Mouse (Mus musculus) liver, postnatal 0 days (tissue): ENCODE measurements around the gene Olfr108.

ENCODE experiments used
- CTCF ChIP-seq: sonication (generic); IDR thresholded peaks from 2 replicates; pipeline ENCODE4 v1.5.1; 2016; ENCODE audit warnings: antibody characterized with exemption, low read depth
- EP300 ChIP-seq: IDR thresholded peaks from 2 replicates; pipeline ENCODE4 v1.6.1; 2016; ENCODE audit warnings: antibody characterized with exemption, low read depth, mild to moderate bottlenecking

DNA sequence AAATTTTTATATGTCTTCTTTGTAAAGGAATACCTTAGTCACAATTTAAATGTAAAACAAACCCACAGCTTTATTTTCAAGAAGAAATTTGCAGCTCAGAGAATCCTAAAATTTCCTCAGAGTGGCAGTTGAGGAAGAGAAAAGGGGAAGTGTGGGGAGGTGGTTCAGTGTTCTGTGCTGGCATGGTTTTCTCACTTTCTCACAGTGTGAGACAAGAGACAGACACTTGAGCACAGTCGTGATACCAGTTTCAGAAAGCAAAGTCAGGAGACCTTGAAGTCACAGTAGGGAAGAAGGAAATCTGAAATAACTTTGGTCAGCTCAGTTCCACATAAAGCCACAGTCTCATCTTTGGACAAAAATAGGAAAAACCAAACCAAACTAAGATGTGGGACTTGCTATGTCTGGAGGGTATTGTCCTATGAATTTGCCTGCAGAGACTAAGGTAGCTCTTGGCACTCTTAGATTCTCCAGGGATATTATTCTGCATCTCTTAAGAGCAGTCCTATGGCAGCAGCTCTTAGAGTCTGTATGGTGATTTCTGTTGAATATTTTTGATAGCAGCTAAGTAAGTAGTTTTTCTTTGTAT lies 46.7 kb downstream of the Olfr108 start, which contains the start of gene Olfr110:
- TF ChIP-seq CTCF (no peak), EP300 (no peak)
